Mouse (Mus musculus) embryonic fibroblast, embryonic 13.5 days (primary cell): ENCODE data around the gene Olfr1275. TPM values are rescaled to one million over a fixed set of nuclear protein-coding genes. Genes with fewer than 3 reads are reported as not detected.

Experiments
- H3K27ac ChIP-seq: 2 replicates; pipeline ENCODE4 v1.5.1; 2012; ENCODE audit warnings: low read length, control low read depth, inconsistent platforms; ENCODE audit not compliant: insufficient read depth
- H3K4me1 ChIP-seq: 2 replicates; pipeline ENCODE4 v1.6.1; 2011; ENCODE audit warnings: low read length; ENCODE audit not compliant: control insufficient read depth, insufficient read depth
- H3K4me3 ChIP-seq: 2 replicates; pipeline ENCODE4 v1.5.1; 2011; ENCODE audit warnings: mild to moderate bottlenecking, control low read depth, low read length; ENCODE audit not compliant: insufficient read depth
- CTCF ChIP-seq: IDR thresholded peaks from 2 replicates; pipeline ENCODE4 v1.5.1; 2011; ENCODE audit warnings: mild to moderate bottlenecking, control low read depth, low read length, moderate library complexity, borderline replicate concordance; ENCODE audit not compliant: insufficient read depth
- POLR2A ChIP-seq: IDR thresholded peaks from 2 replicates; pipeline ENCODE4 v1.6.1; 2011; ENCODE audit warnings: low read depth, mild to moderate bottlenecking, control low read depth, low read length, moderate library complexity
- polyA plus RNA-seq: library from polyadenylated mRNA; stranded (reverse); fragments of >200 nt; gene quantifications from 2 replicates; pipeline ENCODE4 v1.2.4, GENCODE M21; 2011; ENCODE audit warnings: low read depth; ENCODE audit not compliant: missing spikeins, insufficient read length

The Olfr1275 gene
- polyA plus RNA-seq: not detected in 2 replicates

DNA sequence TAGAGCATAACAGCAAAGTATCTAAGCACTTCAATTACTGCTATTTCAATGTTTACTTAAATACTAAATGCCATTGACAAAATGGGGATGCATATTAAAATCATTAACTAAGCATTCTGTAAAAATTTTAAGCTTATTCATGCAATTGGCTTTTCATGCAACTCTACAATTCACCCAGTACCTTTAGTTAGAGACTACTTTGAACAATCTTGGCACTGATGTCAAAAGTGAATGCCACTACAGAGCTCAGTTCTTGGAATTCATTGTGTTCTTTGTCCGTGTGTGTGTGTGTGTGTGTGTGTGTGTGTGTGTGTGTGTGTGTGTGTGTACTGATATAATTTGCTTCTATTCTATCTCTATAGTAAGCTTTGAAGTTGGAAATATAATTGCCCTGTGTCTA lies at the start of gene Olfr1275:
TSS of gene Olfr1275 (minus strand) at position 101 of the 400 bp plus-strand sequence.
- Histone ChIP-seq H3K4me1 (no peaks in the 10 kb centered on the region), H3K27ac (no peak within 1 kb of the TSS), H3K4me3 (no peak within 1 kb of the TSS)
- TF ChIP-seq CTCF (no peak), POLR2A (no peak)

DNA sequence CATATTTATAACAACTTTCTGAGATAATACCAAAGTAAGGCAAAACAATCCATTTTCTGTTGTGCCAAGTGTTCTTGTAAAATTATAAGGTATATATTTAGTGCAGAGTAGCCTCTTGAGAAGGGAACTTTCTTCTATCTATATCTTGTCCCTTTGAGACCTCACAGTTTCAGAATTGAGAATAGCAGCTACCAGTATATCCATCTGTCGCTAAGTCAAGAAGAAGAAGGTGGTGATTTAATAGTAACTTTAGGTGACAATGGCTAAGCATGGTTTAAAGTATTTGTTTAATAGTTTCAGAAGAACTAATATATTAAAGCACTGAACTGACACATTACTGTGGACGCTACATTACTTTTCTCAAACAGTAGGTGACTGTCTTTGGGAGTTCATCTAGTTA lies 38.9 kb upstream of the Olfr1275 start, which contains the start of gene Olfr1277:
TSS of gene Olfr1277 (minus strand) at position 101 of the 400 bp plus-strand sequence.
- TF ChIP-seq CTCF (no peak), POLR2A (no peak)
- no peak within 1 kb of the TSS for H3K4me3 ChIP-seq
- no peaks in the 10 kb centered on the region for H3K4me1 ChIP-seq
- no peak within 1 kb of the TSS for H3K27ac ChIP-seq

DNA sequence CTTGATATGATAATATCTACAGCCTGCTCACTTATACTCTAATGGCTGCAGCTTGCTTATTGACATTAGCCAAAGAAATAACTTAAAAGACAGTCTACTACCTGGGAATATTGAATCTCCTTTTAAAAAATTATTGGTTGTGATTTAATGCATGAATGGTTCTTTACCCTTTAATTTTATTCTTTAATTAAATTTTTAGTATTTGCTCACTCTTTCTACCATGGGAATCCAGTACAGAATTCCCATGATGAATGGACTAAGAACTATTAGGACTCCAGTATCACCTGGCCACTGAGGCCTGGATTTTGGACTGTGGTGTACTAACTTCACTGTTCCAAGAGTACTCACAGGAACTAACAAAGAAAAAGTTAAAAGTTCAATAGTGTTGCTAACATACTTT lies 19.1 kb upstream of the Olfr1275 start, which contains the start of gene Olfr1276:
TSS of gene Olfr1276 (plus strand) at position 301 of the 400 bp plus-strand sequence.
- no peak within 1 kb of the TSS for H3K4me3 ChIP-seq
- H3K27ac ChIP-seq: no peak within 1 kb of the TSS
- H3K4me1 ChIP-seq: no peaks in the 10 kb centered on the region
- no peak for TF ChIP-seq POLR2A
- no peak for TF ChIP-seq CTCF

DNA sequence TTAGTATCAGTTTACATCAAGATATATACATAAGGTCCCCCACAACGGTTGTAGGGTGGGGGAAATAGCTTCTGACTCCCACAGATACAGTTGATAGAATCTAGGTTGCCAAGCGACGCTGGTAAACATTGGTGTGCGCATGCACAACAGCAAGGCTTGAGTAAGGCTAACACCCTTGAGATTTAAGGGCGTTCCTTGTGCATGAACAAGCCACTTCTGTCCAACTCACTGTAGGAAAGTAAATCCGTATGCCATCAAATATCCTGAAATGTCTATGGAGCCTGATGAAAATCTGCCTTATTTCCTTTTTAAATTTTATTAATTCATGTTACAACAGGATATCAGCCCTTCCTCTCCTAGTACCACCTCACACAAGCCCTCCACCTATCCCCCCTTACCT lies 5.6 kb downstream of the Olfr1275 start, which contains the start of gene 4930430A15Rik:
TSS of gene 4930430A15Rik (minus strand) at position 101 of the 400 bp plus-strand sequence.
- Histone ChIP-seq H3K4me3 (no peak within 1 kb of the TSS), H3K4me1 (no peaks in the 10 kb centered on the region), H3K27ac (no peak within 1 kb of the TSS)
- TF ChIP-seq POLR2A: no peak
- no peak for TF ChIP-seq CTCF

DNA sequence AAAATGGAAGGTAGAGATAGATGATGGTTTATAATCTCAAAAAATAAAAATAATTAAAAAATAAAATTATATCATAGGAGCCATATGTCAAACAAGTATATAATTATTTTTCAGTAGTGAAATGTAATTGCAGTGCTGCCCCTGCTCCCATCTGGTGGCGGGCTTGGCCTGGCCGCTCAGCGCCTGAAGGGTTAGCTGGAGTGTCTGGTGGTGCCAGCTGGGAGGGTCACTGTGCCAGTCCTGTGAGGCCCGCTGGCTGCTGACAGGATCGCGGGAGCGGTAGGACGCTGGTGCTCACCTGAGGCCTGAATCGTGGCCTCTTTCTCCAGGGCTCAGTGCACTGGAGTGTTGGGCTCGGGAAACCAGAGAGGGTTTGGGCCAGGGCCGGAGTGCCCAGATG lies 53.0 kb downstream of the Olfr1275 start:
- Histone ChIP-seq H3K4me1 (no peaks in the 10 kb centered on the region), H3K27ac (no peak overlapping the region), H3K4me3 (no peak overlapping the region)
- TF ChIP-seq POLR2A: no peak
- no peak for TF ChIP-seq CTCF

Other genes starting within 250 kb of the Olfr1275 start
- gene Gm13941, start 129.3 kb downstream of the Olfr1275 start, polyA plus RNA-seq: not detected in 2 replicates
- gene Gm15130, start 82.3 kb downstream of the Olfr1275 start, polyA plus RNA-seq: not detected in 2 replicates
- gene 4930430A15Rik, start 5.7 kb downstream of the Olfr1275 start, polyA plus RNA-seq: not detected in 2 replicates
- not detected in 2 replicates for gene Olfr1276, start 19.2 kb upstream of the Olfr1275 start, polyA plus RNA-seq
- gene Olfr1277, start 38.8 kb upstream of the Olfr1275 start, polyA plus RNA-seq: not detected in 2 replicates
- gene Olfr1278, start 54.9 kb upstream of the Olfr1275 start, polyA plus RNA-seq: not detected in 2 replicates
- gene Olfr1279, start 65.3 kb upstream of the Olfr1275 start, polyA plus RNA-seq: not detected in 2 replicates
- not detected in 2 replicates for gene Olfr1280, start 78.7 kb upstream of the Olfr1275 start, polyA plus RNA-seq
- gene Olfr1281, start 91.2 kb upstream of the Olfr1275 start, polyA plus RNA-seq: not detected in 2 replicates
- not detected in 2 replicates for gene Olfr1282, start 100.8 kb upstream of the Olfr1275 start, polyA plus RNA-seq
- gene Olfr1283, start 131.5 kb upstream of the Olfr1275 start, polyA plus RNA-seq: not detected in 2 replicates
- not detected in 2 replicates for gene Olfr1284, start 140.2 kb upstream of the Olfr1275 start, polyA plus RNA-seq
- not detected in 2 replicates for gene Olfr1286, start 187.8 kb upstream of the Olfr1275 start, polyA plus RNA-seq
- gene Olfr1287, start 213.9 kb upstream of the Olfr1275 start, polyA plus RNA-seq: not detected in 2 replicates
- gene Olfr1288, start 238.8 kb upstream of the Olfr1275 start, polyA plus RNA-seq: not detected in 2 replicates
- not detected in 2 replicates for gene Olfr1289, start 245.5 kb upstream of the Olfr1275 start, polyA plus RNA-seq